Mouse (Mus musculus) kidney, postnatal 0 days (tissue): ENCODE measurements around the gene Hs3st2. TPM values are rescaled to one million over a fixed set of nuclear protein-coding genes. Genes with fewer than 3 reads are reported as not detected.
"Not testable (repeated sequence)": the region's sequence is repeated elsewhere in the genome, so short reads cannot be mapped to it uniquely, and the experiment has no call there.

Source experiments
- ATAC-seq: fragments of 200-750 bp; cut with Nextera tagmentation; replicated peaks from 2 replicates; pipeline ENCODE4 v1.8.0; 2017; ENCODE audit warnings: low read depth, moderate number of reproducible peaks, moderate TSS enrichment, moderate library complexity; ENCODE audit not compliant: low FRiP score
- DNase-seq: peaks from one replicate; pipeline ENCODE4 v3.0.0-alpha.2; 2016; ENCODE audit warnings: low spot score
- H3K27ac ChIP-seq: fragments of 300-500 bp; sonication (generic); 2 replicates; pipeline ENCODE4 v1.5.1; 2014; ENCODE audit warnings: mild to moderate bottlenecking
- H3K27me3 ChIP-seq: fragments of 300-500 bp; sonication (generic); 2 replicates; pipeline ENCODE4 v1.6.1; 2014; ENCODE audit warnings: low read length, mixed read lengths; ENCODE audit not compliant: insufficient read depth
- H3K36me3 ChIP-seq: fragments of 300-500 bp; sonication (generic); 2 replicates; pipeline ENCODE4 v1.6.1; 2014; ENCODE audit warnings: low read length, mixed read lengths; ENCODE audit not compliant: insufficient read depth
- H3K4me1 ChIP-seq: fragments of 300-500 bp; sonication (generic); replicated peaks from 2 replicates; pipeline ENCODE4 v1.6.1; 2014; ENCODE audit warnings: antibody characterized with exemption, low read length, mixed read lengths; ENCODE audit not compliant: insufficient read depth
- H3K4me2 ChIP-seq: fragments of 300-500 bp; sonication (generic); 2 replicates; pipeline ENCODE4 v1.6.1; 2014; ENCODE audit warnings: mild to moderate bottlenecking, low read length, moderate library complexity, mixed read lengths
- H3K4me3 ChIP-seq: fragments of 300-500 bp; sonication (generic); replicated peaks from 2 replicates; pipeline ENCODE4 v1.5.1; 2014; ENCODE audit warnings: low read depth, low read length
- H3K9ac ChIP-seq: fragments of 300-500 bp; sonication (generic); 2 replicates; pipeline ENCODE4 v1.6.1; 2014; ENCODE audit warnings: low read depth, low read length
- H3K9me3 ChIP-seq: fragments of 300-500 bp; sonication (generic); replicated peaks from 2 replicates; pipeline ENCODE4 v1.6.1; 2016; ENCODE audit warnings: low read length, inconsistent platforms, mixed read lengths
- CTCF ChIP-seq: IDR thresholded peaks from 2 replicates; pipeline ENCODE4 v1.5.1; 2016; ENCODE audit warnings: antibody characterized with exemption, low read depth, mild to moderate bottlenecking, moderate library complexity
- WGBS: fragments of 180-500 bp; shearing (Covaris S2); extraction: QIAGEN DNeasy Blood & Tissue Kit; methylation state at CpG from one replicate; pipeline ENCODE4 v1.1.7; 2014; 5-methylcytosine and 5-hydroxymethylcytosine counted together
- polyA plus RNA-seq: library from polyadenylated mRNA; unstranded; fragments of >200 nt; fragmentation: Nextera tagmentation; extraction: Ambion mirVana; gene quantifications from 2 replicates; pipeline ENCODE4 v1.2.1, GENCODE M21; 2015

The Hs3st2 gene
- polyA plus RNA-seq, result 1.2 and 1.3 TPM in 2 replicates

- DNase-seq, result peak; percentile 71
- peaks cover 26% of the 10 kb centered on the region for H3K27me3 ChIP-seq
- H3K4me1 ChIP-seq, result 0 out of 2 replicates have a peak, but pooled peaks cover 3% of the 10 kb centered on the region
- no peak within 1 kb of the TSS for H3K9ac ChIP-seq
- H3K36me3 ChIP-seq, result no peaks in the 10 kb centered on the region
- H3K9me3 ChIP-seq, result no peaks in the 10 kb centered on the region
- peak within 1 kb of the TSS; percentile 23 for H3K4me3 ChIP-seq
- peak; percentile 75 for TF ChIP-seq CTCF
- peak; percentile 65 for ATAC-seq
- H3K27ac ChIP-seq, result no peak within 1 kb of the TSS
- peak within 1 kb of the TSS; percentile 45 for H3K4me2 ChIP-seq
- 3% methylated on average over 22 of the region's 22 CpGs for WGBS
Observed at GRCm38 (mm10) chr7:121391225-121391983, at the start of gene Hs3st2. Gene Hs3st2, plus strand, starts transcription at chr7:121391859.

- H3K27me3 ChIP-seq, result no peaks in the 10 kb centered on the region
- no peak overlapping the region for H3K9ac ChIP-seq
- WGBS, result 76% methylated on average over 3 of the region's 3 CpGs
- no peaks in the 10 kb centered on the region for H3K36me3 ChIP-seq
- no peak overlapping the region for H3K4me2 ChIP-seq
- H3K9me3 ChIP-seq, result no peaks in the 10 kb centered on the region
- H3K4me1 ChIP-seq, result no peaks in the 10 kb centered on the region
- DNase-seq, result no peak
- no peak overlapping the region for H3K4me3 ChIP-seq
- ATAC-seq, result no peak
- no peak overlapping the region for H3K27ac ChIP-seq
- no peak for TF ChIP-seq CTCF
Observed at GRCm38 (mm10) chr7:121348284-121348963, 43.2 kb upstream of the Hs3st2 start.

GRCm38 (mm10) chr7:121351688-121352087, 40.0 kb upstream of the Hs3st2 start:
- no peak for ATAC-seq
- no peaks in the 10 kb centered on the region for H3K4me1 ChIP-seq
- no peak overlapping the region for H3K27ac ChIP-seq
- 85% methylated on average over 2 of the region's 2 CpGs for WGBS
- no peaks in the 10 kb centered on the region for H3K27me3 ChIP-seq
- DNase-seq, result no peak
- H3K4me3 ChIP-seq, result no peak overlapping the region
- no peak overlapping the region for H3K9ac ChIP-seq
- no peaks in the 10 kb centered on the region for H3K36me3 ChIP-seq
- no peak for TF ChIP-seq CTCF
- H3K4me2 ChIP-seq, result no peak overlapping the region
- H3K9me3 ChIP-seq, result no peaks in the 10 kb centered on the region

GRCm38 (mm10) chr7:121361448-121361847, 30.2 kb upstream of the Hs3st2 start:
- ATAC-seq, H3K36me3 ChIP-seq, H3K4me3 ChIP-seq, DNase-seq, H3K4me1 ChIP-seq, H3K9me3 ChIP-seq, H3K27me3 ChIP-seq, H3K4me2 ChIP-seq, H3K27ac ChIP-seq, H3K9ac ChIP-seq: not testable (repeated sequence)
- WGBS, result 91% methylated on average over 6 of the region's 6 CpGs

GRCm38 (mm10) chr7:121365584-121365983, 26.1 kb upstream of the Hs3st2 start:
- no peak for DNase-seq

GRCm38 (mm10) chr7:121367185-121367584, 24.5 kb upstream of the Hs3st2 start:
- DNase-seq (no peak), ATAC-seq (no peak)
- no peak overlapping the region for H3K4me3 ChIP-seq
- no peak overlapping the region for H3K27ac ChIP-seq
- 85% methylated on average over 6 of the region's 6 CpGs for WGBS
- no peaks in the 10 kb centered on the region for H3K27me3 ChIP-seq
- no peak overlapping the region for H3K9ac ChIP-seq
- no peaks in the 10 kb centered on the region for H3K36me3 ChIP-seq
- H3K4me1 ChIP-seq, result no peaks in the 10 kb centered on the region
- H3K4me2 ChIP-seq, result no peak overlapping the region
- no peaks in the 10 kb centered on the region for H3K9me3 ChIP-seq
- no peak for TF ChIP-seq CTCF

More at GRCm38 (mm10) chr7:121365584-121365983, 26.1 kb upstream of the Hs3st2 start:
- TF ChIP-seq CTCF, result no peak
- H3K27me3 ChIP-seq, result no peaks in the 10 kb centered on the region
- WGBS, result 83% methylated on average over 7 of the region's 7 CpGs
- H3K36me3 ChIP-seq, result no peaks in the 10 kb centered on the region
- no peaks in the 10 kb centered on the region for H3K4me1 ChIP-seq
- no peak for ATAC-seq
- H3K27ac ChIP-seq, result no peak overlapping the region
- no peaks in the 10 kb centered on the region for H3K9me3 ChIP-seq
- no peak overlapping the region for H3K9ac ChIP-seq
- no peak overlapping the region for H3K4me2 ChIP-seq
- H3K4me3 ChIP-seq, result no peak overlapping the region
